Mouse (Mus musculus): ENCODE data around the gene Sapcd1. TPM values are rescaled to one million over a fixed set of nuclear protein-coding genes. Genes with fewer than 3 reads are reported as not detected.

Sapcd1 gene
- polyA plus RNA-seq, 3 experiments from 2014 or later = 0.54 to 2.6 (median 1.4) TPM

GRCm38 (mm10) chr17:35029691-35030532 is 2.1 kb upstream of the Sapcd1 start:
- ATAC-seq = no peak

- no peak for ATAC-seq
These were observed 499 bp upstream of the Sapcd1 start for GRCm38 (mm10) chr17:35028315-35028714.

- no peak for ATAC-seq
These were observed 1.6 kb downstream of the Sapcd1 start for GRCm38 (mm10) chr17:35026206-35026605.

GRCm38 (mm10) chr17:35024691-35025488 is 2.9 kb downstream of the Sapcd1 start:
- no peak for ATAC-seq

- no peak for ATAC-seq
These were observed 3.6 kb downstream of the Sapcd1 start for GRCm38 (mm10) chr17:35024261-35024660.

- no peak for ATAC-seq
These were observed 4.1 kb downstream of the Sapcd1 start for GRCm38 (mm10) chr17:35023756-35024155.

- ATAC-seq = no peak
These were observed 4.6 kb downstream of the Sapcd1 start for GRCm38 (mm10) chr17:35023221-35023620.

GRCm38 (mm10) chr17:35022541-35023060 is 5.2 kb downstream of the Sapcd1 start:
- no peak for ATAC-seq

- no peak for ATAC-seq
These were observed 5.9 kb downstream of the Sapcd1 start for GRCm38 (mm10) chr17:35021842-35022477.

- peak; percentile 65 for ATAC-seq
These were observed 6.5 kb downstream of the Sapcd1 start for GRCm38 (mm10) chr17:35021163-35021808.

GRCm38 (mm10) chr17:35020551-35020950 is 7.3 kb downstream of the Sapcd1 start:
- no peak for ATAC-seq

GRCm38 (mm10) chr17:35019894-35020293 is 7.9 kb downstream of the Sapcd1 start:
- no peak for ATAC-seq

- ATAC-seq = no peak
These were observed 9.6 kb downstream of the Sapcd1 start for GRCm38 (mm10) chr17:35018171-35018570.

GRCm38 (mm10) chr17:35017706-35018030 is 10.1 kb downstream of the Sapcd1 start:
- no peak for ATAC-seq

GRCm38 (mm10) chr17:35016791-35017705 is 10.8 kb downstream of the Sapcd1 start:
- peak; percentile 50 for ATAC-seq

- ATAC-seq = no peak
These were observed 11.4 kb downstream of the Sapcd1 start, which contains the start of gene Vwa7 for GRCm38 (mm10) chr17:35016376-35016775. Vwa7 (plus strand) TSS chr17:35016579.

- ATAC-seq = no peak
These were observed 12.5 kb downstream of the Sapcd1 start for GRCm38 (mm10) chr17:35015296-35015695.

GRCm38 (mm10) chr17:35013221-35013620 is 14.6 kb downstream of the Sapcd1 start:
- no peak for ATAC-seq

GRCm38 (mm10) chr17:35012430-35012829 is 15.4 kb downstream of the Sapcd1 start:
- ATAC-seq = no peak

- ATAC-seq = no peak
These were observed 16.4 kb downstream of the Sapcd1 start for GRCm38 (mm10) chr17:35011440-35011839.

- no peak for ATAC-seq
These were observed 18.2 kb downstream of the Sapcd1 start for GRCm38 (mm10) chr17:35009586-35009985.
